Mouse (Mus musculus): ENCODE data around the gene Smim6. TPM values are rescaled to one million over a fixed set of nuclear protein-coding genes. Genes with fewer than 3 reads are reported as not detected.

Gene Smim6
- polyA plus RNA-seq, 1 experiment: not detected

DNA sequence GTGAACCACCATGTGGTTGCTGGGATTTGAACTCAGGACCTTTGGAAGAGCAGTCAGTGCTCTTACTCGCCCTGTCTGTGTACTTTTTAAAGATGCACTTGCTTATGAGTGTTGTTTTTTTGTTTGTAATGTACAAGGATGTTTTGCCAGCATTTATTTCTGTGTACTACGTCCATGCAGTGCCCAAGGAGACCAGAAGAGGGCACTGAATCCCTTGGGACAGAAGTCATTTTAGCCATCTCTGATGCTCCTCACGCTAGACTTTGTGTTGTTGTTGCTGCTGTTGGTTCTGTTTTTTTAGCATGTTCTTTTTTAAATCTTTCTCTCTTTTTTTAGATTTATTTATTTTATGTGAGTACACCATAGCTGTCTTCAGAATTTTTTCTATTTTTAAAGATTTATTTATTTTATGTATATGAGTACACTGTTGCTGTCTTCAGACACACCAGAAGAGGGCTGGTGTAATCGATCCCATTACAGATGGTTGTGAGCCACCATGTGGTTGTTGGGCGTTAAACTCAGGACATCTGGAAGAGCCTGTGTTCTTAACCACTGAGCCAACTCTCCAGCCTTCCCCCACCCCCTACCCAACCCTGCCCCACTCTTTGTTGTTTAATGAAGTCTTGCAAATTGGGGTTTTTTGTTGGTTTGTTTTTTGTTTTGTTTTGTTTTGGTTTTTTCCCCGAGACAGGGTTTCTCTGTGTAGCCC is 8.4 kb downstream of the Smim6 start:
- Histone ChIP-seq H3K27ac (ENCODE audit: insufficient read depth, low read depth, low read length) (no peak overlapping the region), H3K4me3 (ENCODE audit: insufficient read depth, low read depth, low read length) (no peak overlapping the region), H3K4me1 (ENCODE audit: control insufficient read depth, insufficient read depth, low read length) (no peaks in the 10 kb centered on the region)
- 27% methylated on average over 6 of the region's 6 CpGs for WGBS
- TF ChIP-seq POLR2A (IDR thresholded peaks at IDR 0.05; ENCODE audit: insufficient read depth, low read depth, low read length) (no peak), CTCF (IDR thresholded peaks at IDR 0.05; ENCODE audit: insufficient read depth, low read depth, low read length) (no peak)

GRCm38 (mm10) chr11:115921986-115922385 is 10.2 kb downstream of the Smim6 start:
- TF ChIP-seq CTCF (IDR thresholded peaks at IDR 0.05; ENCODE audit: insufficient read depth, low read depth, low read length): no peak
- no peak for TF ChIP-seq POLR2A (IDR thresholded peaks at IDR 0.05; ENCODE audit: insufficient read depth, low read depth, low read length)
- 42% methylated on average over 1 of the region's 1 CpGs for WGBS
- no peak overlapping the region for H3K27ac ChIP-seq (ENCODE audit: insufficient read depth, low read depth, low read length)
- no peaks in the 10 kb centered on the region for H3K4me1 ChIP-seq (ENCODE audit: control insufficient read depth, insufficient read depth, low read length)
- H3K4me3 ChIP-seq (ENCODE audit: insufficient read depth, low read depth, low read length): no peak overlapping the region

DNA sequence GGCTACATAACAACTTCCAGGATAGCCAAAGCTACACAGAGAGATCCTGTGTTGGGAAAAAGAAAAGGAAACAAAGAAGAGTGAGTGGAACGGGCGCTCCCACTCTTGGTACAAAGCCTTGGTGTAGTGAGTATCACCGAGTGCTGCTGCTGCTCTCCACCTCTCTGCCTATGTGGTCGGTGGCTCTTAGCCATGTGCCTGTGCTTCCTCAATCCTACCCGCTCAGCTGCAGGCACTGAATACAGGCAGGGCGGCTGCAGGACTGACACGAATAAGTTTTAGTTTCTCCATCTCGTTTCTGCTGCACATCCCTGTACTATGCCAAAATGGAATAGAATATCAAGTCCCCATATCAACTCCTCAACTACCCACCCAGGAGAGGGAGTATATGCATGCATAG is 17.2 kb downstream of the Smim6 start:
- 88% methylated on average over 8 of the region's 8 CpGs for WGBS
- Histone ChIP-seq H3K4me1 (ENCODE audit: control insufficient read depth, insufficient read depth, low read length) (peaks cover 2% of the 10 kb centered on the region), H3K27ac (ENCODE audit: insufficient read depth, low read depth, low read length) (no peak overlapping the region), H3K4me3 (ENCODE audit: insufficient read depth, low read depth, low read length) (no peak overlapping the region)
- TF ChIP-seq POLR2A (IDR thresholded peaks at IDR 0.05; ENCODE audit: insufficient read depth, low read depth, low read length): no peak
- TF ChIP-seq CTCF (IDR thresholded peaks at IDR 0.05; ENCODE audit: insufficient read depth, low read depth, low read length): no peak

- Histone ChIP-seq H3K27ac (ENCODE audit: insufficient read depth, low read depth, low read length) (no peak overlapping the region), H3K4me3 (ENCODE audit: insufficient read depth, low read depth, low read length) (no peak overlapping the region), H3K4me1 (ENCODE audit: control insufficient read depth, insufficient read depth, low read length) (peaks cover 5% of the 10 kb centered on the region)
- TF ChIP-seq CTCF (IDR thresholded peaks at IDR 0.05; ENCODE audit: insufficient read depth, low read depth, low read length): no peak
- no peak for TF ChIP-seq POLR2A (IDR thresholded peaks at IDR 0.05; ENCODE audit: insufficient read depth, low read depth, low read length)
- 67% methylated on average over 3 of the region's 3 CpGs for WGBS
Measured at GRCm38 (mm10) chr11:115929818-115930217, 18.0 kb downstream of the Smim6 start.

DNA sequence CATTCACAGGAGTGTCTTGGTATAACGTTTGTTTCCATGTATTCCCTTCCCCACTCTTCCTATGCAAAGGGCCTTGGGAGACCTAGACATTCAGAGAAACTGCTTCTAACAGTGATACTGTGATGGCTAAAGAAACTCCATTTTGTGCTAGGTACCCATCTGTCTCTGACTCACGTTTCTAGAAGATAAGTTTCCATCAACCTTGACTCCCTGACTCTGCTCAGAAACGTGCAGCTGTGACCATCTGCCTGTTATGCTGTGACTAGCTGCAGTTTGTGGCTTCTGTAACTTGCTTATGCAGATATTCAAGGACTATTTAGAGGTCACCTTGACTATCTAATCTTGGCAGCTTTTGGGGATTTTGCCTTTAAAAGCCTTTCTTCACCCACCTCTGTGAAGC is 19.4 kb downstream of the Smim6 start:
- H3K27ac ChIP-seq (ENCODE audit: insufficient read depth, low read depth, low read length): no peak overlapping the region
- no peak overlapping the region for H3K4me3 ChIP-seq (ENCODE audit: insufficient read depth, low read depth, low read length)
- H3K4me1 ChIP-seq (ENCODE audit: control insufficient read depth, insufficient read depth, low read length): peaks cover 6% of the 10 kb centered on the region
- 74% methylated on average over 3 of the region's 3 CpGs for WGBS
- no peak for TF ChIP-seq CTCF (IDR thresholded peaks at IDR 0.05; ENCODE audit: insufficient read depth, low read depth, low read length)
- no peak for TF ChIP-seq POLR2A (IDR thresholded peaks at IDR 0.05; ENCODE audit: insufficient read depth, low read depth, low read length)

DNA sequence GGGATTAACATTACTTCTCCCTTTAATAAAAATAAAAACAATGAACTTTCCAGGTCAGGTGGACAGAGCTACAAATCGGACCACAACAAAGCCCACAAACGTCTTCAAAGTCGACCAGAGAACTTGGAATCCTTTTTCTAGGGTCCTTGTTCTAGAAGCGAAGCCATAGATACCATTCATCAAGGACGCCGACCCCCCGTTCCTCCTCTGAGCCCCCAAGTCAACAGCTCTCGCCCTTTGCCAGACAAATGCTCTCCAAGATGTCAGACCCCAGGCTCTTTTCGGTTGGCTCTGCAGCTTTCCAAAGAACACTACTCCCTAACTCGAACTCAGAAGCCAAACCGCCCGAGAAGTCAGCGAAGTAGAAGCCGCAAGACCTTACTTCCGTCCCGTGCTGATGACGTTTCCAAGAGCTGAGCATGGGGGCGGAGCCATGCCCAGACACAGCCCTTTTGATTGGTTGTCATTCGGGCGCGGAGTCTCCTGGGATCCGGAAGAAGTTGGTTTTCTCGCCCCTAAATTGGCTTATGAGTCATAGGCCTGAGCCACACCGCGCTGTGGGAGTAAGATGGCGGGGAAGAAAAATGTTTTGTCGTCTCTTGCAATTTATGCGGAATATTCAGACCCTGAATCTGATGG is 21.4 kb downstream of the Smim6 start, which contains the start of the genes Sap30bp and Recql5:
Gene Sap30bp (plus strand): TSS at position 175 of the 639 bp plus-strand sequence.
Gene Recql5 (minus strand): TSS at position 370 of the 639 bp plus-strand sequence.
- under 1% methylated on average over 28 of the region's 28 CpGs for WGBS
- 0 out of 2 replicates have a peak within 1 kb of the TSS, but pooled peaks have one; percentile 5 for H3K27ac ChIP-seq (ENCODE audit: insufficient read depth, low read depth, low read length)
- peaks cover 6% of the 10 kb centered on the region for H3K4me1 ChIP-seq (ENCODE audit: control insufficient read depth, insufficient read depth, low read length)
- H3K4me3 ChIP-seq (ENCODE audit: insufficient read depth, low read depth, low read length): peak within 1 kb of the TSS; percentile 89
- TF ChIP-seq CTCF (IDR thresholded peaks at IDR 0.05; ENCODE audit: insufficient read depth, low read depth, low read length) (no peak), POLR2A (IDR thresholded peaks at IDR 0.05; ENCODE audit: insufficient read depth, low read depth, low read length) (peak; percentile 37; the same call in 1 of the 2 replicates)

- Histone ChIP-seq H3K4me3 (ENCODE audit: insufficient read depth, low read depth, low read length) (peak overlapping the region; percentile 74), H3K27ac (ENCODE audit: insufficient read depth, low read depth, low read length) (0 out of 2 replicates have a peak overlapping the region, but pooled peaks have one; percentile 5), H3K4me1 (ENCODE audit: control insufficient read depth, insufficient read depth, low read length) (peaks cover 6% of the 10 kb centered on the region)
- WGBS: under 1% methylated on average over 16 of the region's 16 CpGs
- TF ChIP-seq POLR2A (IDR thresholded peaks at IDR 0.05; ENCODE audit: insufficient read depth, low read depth, low read length) (no peak), CTCF (IDR thresholded peaks at IDR 0.05; ENCODE audit: insufficient read depth, low read depth, low read length) (no peak)
Measured at GRCm38 (mm10) chr11:115933747-115934110, 21.9 kb downstream of the Smim6 start.

- TF ChIP-seq CTCF (IDR thresholded peaks at IDR 0.05; ENCODE audit: insufficient read depth, low read depth, low read length): no peak
- no peak for TF ChIP-seq POLR2A (IDR thresholded peaks at IDR 0.05; ENCODE audit: insufficient read depth, low read depth, low read length)
- WGBS: 30% methylated on average over 6 of the region's 6 CpGs
- no peak overlapping the region for H3K27ac ChIP-seq (ENCODE audit: insufficient read depth, low read depth, low read length)
- H3K4me1 ChIP-seq (ENCODE audit: control insufficient read depth, insufficient read depth, low read length): peaks cover 1% of the 10 kb centered on the region; the same call in 1 of the 2 replicates
- H3K4me3 ChIP-seq (ENCODE audit: insufficient read depth, low read depth, low read length): no peak overlapping the region
Measured at GRCm38 (mm10) chr11:115939690-115940329, 28.0 kb downstream of the Smim6 start.

DNA sequence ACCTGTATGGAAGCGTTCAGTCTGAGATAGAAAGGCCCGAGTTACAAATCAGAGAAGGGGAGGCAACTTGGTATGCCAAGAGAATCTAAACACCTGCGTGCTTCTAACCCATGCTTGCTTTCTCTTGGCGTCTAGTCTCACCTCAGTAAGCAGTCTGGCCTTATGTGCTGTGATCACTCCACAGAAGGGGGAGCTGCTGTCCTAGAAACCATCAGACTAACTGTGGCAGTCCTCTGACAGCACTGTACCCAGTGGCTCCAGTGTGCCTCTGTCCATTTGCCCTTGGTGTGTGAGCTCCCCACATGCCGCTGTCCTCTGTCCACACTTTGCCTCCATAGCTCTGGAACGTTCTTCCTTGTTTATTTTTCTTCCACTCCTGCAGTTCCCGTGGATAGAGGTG is 30.2 kb downstream of the Smim6 start:
- WGBS: 84% methylated on average over 7 of the region's 7 CpGs
- TF ChIP-seq CTCF (IDR thresholded peaks at IDR 0.05; ENCODE audit: insufficient read depth, low read depth, low read length) (no peak), POLR2A (IDR thresholded peaks at IDR 0.05; ENCODE audit: insufficient read depth, low read depth, low read length) (no peak)
- Histone ChIP-seq H3K4me3 (ENCODE audit: insufficient read depth, low read depth, low read length) (no peak overlapping the region), H3K4me1 (ENCODE audit: control insufficient read depth, insufficient read depth, low read length) (no peaks in the 10 kb centered on the region), H3K27ac (ENCODE audit: insufficient read depth, low read depth, low read length) (no peak overlapping the region)

Measured in olfactory bulb, adult 2 months (tissue).